Mouse (Mus musculus) heart, embryonic 16.5 days (tissue): ENCODE results near the gene Hist1h2bm. TPM values are rescaled to one million over a fixed set of nuclear protein-coding genes. Genes with fewer than 3 reads are reported as not detected.
A peak's percentile ranks its signal among the peaks of the same experiment; 100 is the strongest.
"Not testable (repeated sequence)": the region's sequence is repeated elsewhere in the genome, so short reads cannot be mapped to it uniquely, and the experiment has no call there.

Experiments used
- ATAC-seq: fragments of 200-750 bp; cut with Nextera tagmentation; replicated peaks from 2 replicates; pipeline ENCODE4 v1.8.0; 2017; ENCODE audit warnings: moderate number of reproducible peaks; ENCODE audit not compliant: insufficient read depth, low FRiP score; ENCODE audit errors: extremely low read depth
- H3K27ac ChIP-seq: fragments of 300-500 bp; sonication (generic); 2 replicates; pipeline ENCODE4 v1.5.1; 2014; ENCODE audit warnings: mild to moderate bottlenecking, low read length, control low read depth, moderate library complexity
- H3K27me3 ChIP-seq: fragments of 300-500 bp; sonication (generic); 2 replicates; pipeline ENCODE4 v1.6.1; 2014; ENCODE audit warnings: low read length, mixed read lengths; ENCODE audit not compliant: control insufficient read depth, insufficient read depth
- H3K36me3 ChIP-seq: fragments of 300-500 bp; sonication (generic); 2 replicates; pipeline ENCODE4 v1.6.1; 2014; ENCODE audit not compliant: control insufficient read depth, insufficient read depth
- H3K4me1 ChIP-seq: fragments of 300-500 bp; sonication (generic); 2 replicates; pipeline ENCODE4 v1.6.1; 2014; ENCODE audit warnings: low read length, mixed read lengths; ENCODE audit not compliant: control insufficient read depth, insufficient read depth
- H3K4me2 ChIP-seq: fragments of 300-500 bp; sonication (generic); 2 replicates; pipeline ENCODE4 v1.6.1; 2014; ENCODE audit warnings: low read depth, mild to moderate bottlenecking, control low read depth, low read length
- H3K4me3 ChIP-seq: fragments of 300-500 bp; sonication (generic); 2 replicates; pipeline ENCODE4 v1.5.1; 2014; ENCODE audit warnings: mild to moderate bottlenecking, control low read depth, low read length
- H3K9ac ChIP-seq: fragments of 300-500 bp; sonication (generic); 2 replicates; pipeline ENCODE4 v1.6.1; 2014; ENCODE audit warnings: low read length, control low read depth
- H3K9me3 ChIP-seq: fragments of 300-500 bp; sonication (generic); replicated peaks from 2 replicates; pipeline ENCODE4 v1.6.1; 2016; ENCODE audit warnings: low read length; ENCODE audit not compliant: control insufficient read depth
- whole genome bisulfite sequencing: fragments of 180-500 bp; shearing (Covaris S2); extraction: QIAGEN DNeasy Blood & Tissue Kit; methylation state at CpG from one replicate; pipeline ENCODE4 v1.1.7; 2014; 5-methylcytosine and 5-hydroxymethylcytosine counted together
- polyA plus RNA-seq: library from polyadenylated mRNA; unstranded; fragments of >200 nt; fragmentation: Nextera tagmentation; extraction: Ambion mirVana; gene quantifications from 2 replicates; pipeline ENCODE4 v1.2.1, GENCODE M21; 2015

The Hist1h2bm gene
- polyA plus RNA-seq, 1 experiment from 2014 or later: 1.8 TPM

DNA sequence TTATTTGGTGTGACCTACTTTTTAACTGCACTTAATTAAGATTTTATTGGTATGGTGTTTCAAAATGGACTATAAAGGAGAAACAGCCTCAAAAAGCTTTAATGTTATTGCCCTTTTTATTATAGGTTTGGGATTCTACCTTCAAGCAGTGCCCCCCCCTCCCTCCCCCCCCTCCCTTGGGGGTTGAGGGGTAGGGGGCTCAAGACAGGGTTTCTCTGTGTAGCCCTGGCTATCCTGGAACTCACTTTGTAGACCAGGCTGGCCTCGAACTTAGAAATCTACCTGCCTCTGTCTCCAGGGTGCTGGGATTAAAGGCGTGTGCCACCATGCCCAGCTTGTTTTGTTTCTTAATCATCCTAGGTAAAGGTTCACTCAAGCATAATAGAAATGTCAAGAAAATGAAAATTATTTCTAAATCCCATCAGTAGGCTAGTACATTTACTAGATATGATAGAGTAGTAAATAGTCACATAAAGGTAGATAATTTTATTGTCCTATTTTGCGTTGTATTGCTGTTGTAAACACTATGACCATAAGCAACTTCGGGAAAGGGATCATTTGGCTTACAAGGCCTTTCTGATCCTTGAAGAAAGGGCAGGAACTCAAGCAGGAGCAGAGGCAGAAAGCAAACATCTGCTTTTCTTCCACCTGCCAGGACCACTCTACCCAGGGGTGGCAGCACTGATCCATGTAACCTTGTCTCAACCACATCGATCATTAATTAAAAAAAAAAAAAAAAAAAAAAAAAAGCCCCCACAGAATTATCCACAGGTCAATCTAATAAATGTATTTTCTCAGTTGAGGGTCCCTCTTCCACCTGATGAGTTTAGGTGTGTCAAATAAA is 1.4 kb downstream of the Hist1h2bm start:
- Histone ChIP-seq H3K9ac (no peak overlapping the region), H3K4me3 (no peak overlapping the region), H3K36me3 (no peaks in the 10 kb centered on the region), H3K9me3 (no peaks in the 10 kb centered on the region), H3K27ac (peak overlapping the region; percentile 76; the same call in 1 of the 2 replicates), H3K4me1 (peaks cover 14% of the 10 kb centered on the region), H3K4me2 (peak overlapping the region; percentile 65; the same call in 1 of the 2 replicates), H3K27me3 (no peaks in the 10 kb centered on the region)
- WGBS: 41% methylated on average over 5 of the region's 5 CpGs
- ATAC-seq: no peak

DNA sequence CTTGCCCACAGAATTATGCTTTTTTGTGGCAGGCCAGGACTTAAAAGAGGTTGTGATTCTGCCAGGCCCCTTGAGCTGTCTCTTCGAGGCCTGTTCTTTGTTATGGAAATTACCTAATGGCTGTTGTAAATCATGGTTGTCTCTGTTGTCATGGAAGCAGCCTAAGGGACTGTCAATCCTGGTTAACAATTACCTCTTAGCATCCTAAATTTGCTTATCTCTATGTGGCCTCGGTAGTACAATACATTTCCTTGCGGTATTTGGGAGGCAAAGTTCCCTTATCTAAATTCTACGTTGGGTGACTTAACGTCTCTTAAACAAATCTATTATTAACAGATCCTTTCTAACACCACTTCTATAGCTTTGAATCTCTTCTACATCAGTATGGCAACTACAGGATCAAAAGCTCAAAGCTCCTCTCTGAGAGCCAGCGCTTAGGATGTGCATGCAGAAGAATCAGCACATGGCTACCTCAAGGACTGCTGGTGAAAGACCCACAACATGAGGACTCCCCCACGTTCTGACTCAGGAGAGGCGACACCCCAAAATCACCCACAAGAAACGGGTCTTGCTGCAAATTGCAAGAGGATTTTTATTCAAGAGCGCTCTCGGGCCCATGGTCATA is 6.2 kb downstream of the Hist1h2bm start:
- no peaks in the 10 kb centered on the region for H3K9me3 ChIP-seq
- no peak for ATAC-seq
- H3K27ac ChIP-seq: no peak overlapping the region

DNA sequence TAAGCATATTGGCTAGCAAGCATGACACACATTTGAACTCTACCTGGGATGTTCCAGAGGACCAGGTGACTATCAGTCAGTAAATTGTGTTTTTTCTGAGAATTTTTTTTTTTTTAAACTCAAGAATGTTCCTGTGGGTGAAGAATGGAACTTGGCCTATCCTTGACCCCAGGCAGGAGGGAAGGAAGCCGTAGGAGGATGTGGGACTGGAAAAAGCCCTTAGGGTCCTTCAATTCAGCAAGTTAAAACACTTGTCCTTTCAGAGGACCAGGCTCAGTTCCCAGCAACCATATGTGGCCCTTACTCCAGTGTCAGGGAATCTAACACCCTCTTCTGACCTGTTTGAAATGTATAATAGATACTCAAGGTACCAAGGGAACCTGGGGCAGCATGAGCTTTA is 7.7 kb downstream of the Hist1h2bm start:
- ATAC-seq: no peak
- Histone ChIP-seq H3K9me3 (no peaks in the 10 kb centered on the region), H3K36me3 (no peaks in the 10 kb centered on the region), H3K4me1 (peaks cover 2% of the 10 kb centered on the region; the same call in 1 of the 2 replicates), H3K4me2 (no peak overlapping the region), H3K4me3 (no peak overlapping the region), H3K27me3 (no peaks in the 10 kb centered on the region), H3K9ac (no peak overlapping the region), H3K27ac (no peak overlapping the region)
- WGBS: 56% methylated on average over 1 of the region's 1 CpGs

More for the DNA sequence above, 6.2 kb downstream of the Hist1h2bm start:
- H3K36me3 ChIP-seq: no peaks in the 10 kb centered on the region
- 43% methylated on average over 9 of the region's 11 CpGs for WGBS
- H3K4me3 ChIP-seq: no peak overlapping the region
- H3K9ac ChIP-seq: no peak overlapping the region
- no peaks in the 10 kb centered on the region for H3K4me1 ChIP-seq
- no peak overlapping the region for H3K4me2 ChIP-seq
- no peaks in the 10 kb centered on the region for H3K27me3 ChIP-seq

DNA sequence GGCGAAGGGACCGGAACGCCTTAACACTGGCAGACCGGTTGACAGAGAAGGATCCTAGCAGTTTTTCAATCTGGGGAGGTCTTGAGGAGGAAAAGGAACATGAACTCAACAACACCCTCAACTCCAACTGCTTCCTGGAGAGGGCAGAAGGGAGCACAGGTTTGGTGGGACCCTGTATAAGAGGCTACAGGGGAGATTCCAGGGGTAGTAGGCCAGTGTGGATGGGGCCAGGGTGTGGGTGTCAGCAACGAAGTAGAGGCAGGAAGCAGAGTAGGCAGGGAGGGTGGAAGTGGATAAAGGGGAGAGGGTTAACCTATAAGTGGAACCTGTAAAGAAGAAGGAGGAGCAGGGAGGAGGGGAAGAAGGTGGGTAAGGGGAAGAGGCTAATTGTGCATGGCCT is 11.6 kb downstream of the Hist1h2bm start:
- Histone ChIP-seq H3K9me3 (no peaks in the 10 kb centered on the region), H3K4me2 (no peak overlapping the region), H3K4me1 (peaks cover 6% of the 10 kb centered on the region), H3K9ac (no peak overlapping the region), H3K27ac (no peak overlapping the region), H3K4me3 (no peak overlapping the region), H3K36me3 (no peaks in the 10 kb centered on the region), H3K27me3 (no peaks in the 10 kb centered on the region)
- ATAC-seq: 0 out of 2 replicates have a peak, but pooled peaks have one; percentile 0
- 75% methylated on average over 5 of the region's 5 CpGs for WGBS

DNA sequence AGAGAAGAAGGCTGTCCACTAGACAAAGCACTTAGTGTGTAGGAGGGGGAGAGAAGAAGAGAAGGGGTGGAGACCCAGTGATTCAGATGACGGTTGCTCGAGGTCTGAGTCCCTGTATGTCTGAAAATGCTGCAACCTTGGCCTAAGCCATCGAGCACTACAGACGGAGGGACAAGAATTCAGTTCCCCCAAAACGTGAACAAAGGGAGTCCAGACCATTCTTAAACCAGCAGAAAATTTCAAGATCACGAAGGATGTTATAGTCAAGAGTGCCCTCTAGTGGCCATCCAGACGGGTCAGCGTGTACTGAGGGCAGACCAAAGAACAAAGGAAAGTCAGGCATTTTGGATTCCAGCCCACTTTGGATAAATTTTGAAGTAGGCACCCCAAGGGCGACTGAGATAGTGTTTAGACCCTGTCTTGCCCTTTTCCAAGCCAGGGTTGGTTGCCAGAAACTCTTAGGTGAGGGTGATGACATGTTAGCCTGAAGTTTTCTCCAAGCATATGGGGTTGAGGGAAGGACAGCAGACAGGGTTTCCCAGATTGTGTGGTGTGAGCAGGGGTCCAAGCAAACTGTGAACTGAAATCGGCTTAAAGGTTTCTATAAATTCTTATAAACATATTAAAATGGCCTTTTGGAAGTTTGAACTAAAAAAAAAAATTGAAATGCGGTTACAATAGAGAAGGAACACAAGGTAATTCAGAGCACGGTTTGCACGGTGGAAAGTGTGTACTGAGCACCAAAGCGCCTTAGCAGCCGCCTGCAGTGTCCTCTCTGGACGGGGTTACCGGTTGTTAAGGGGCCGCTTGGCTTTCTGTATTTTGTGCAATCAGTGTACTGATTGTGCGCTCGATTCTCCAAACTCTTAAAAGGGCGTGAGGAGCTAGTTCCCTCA is 12.4 kb downstream of the Hist1h2bm start:
- peak; percentile 77 for ATAC-seq
- Histone ChIP-seq H3K9ac (peak overlapping the region; percentile 83), H3K4me3 (peak overlapping the region; percentile 63), H3K27me3 (no peaks in the 10 kb centered on the region), H3K9me3 (no peaks in the 10 kb centered on the region), H3K4me2 (peak overlapping the region; percentile 79), H3K27ac (peak overlapping the region; percentile 93), H3K4me1 (peaks cover 6% of the 10 kb centered on the region), H3K36me3 (no peaks in the 10 kb centered on the region)
- WGBS: 1% methylated on average over 21 of the region's 21 CpGs

DNA sequence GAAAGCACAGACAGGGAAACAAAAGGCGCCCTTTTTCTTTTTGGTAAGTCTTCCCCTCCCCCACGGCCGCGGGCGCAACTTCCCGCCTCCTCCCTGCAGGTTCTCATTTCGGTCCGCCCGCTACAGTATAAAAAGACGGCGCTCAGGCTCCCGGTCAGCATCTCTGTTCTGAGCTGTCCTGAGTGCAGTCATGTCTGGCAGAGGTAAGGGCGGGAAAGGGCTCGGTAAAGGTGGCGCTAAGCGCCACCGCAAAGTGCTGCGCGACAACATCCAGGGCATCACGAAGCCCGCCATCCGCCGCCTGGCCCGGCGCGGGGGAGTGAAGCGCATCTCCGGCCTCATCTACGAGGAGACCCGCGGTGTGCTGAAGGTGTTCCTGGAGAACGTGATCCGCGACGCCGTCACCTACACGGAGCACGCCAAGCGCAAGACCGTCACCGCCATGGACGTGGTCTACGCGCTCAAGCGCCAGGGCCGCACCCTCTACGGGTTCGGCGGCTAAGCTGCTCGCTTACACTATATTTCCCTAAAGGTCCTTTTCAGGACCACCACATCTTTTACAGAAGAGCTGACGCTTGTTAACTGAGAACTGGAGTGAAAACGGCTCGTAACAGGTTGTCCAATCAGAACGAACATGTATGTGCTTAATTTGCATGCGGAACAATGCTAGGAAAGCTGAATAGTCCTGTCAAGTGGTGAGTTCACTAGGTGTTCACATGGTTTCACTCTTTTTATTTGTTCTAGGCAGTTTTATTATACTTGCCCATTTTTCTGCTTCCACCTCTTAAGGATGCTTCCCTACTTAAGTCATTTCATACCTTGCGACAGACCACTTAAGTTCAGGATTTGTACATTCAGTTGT is 13.3 kb downstream of the Hist1h2bm start, which contains the start of gene Hist1h4j:
Gene Hist1h4j (plus strand): TSS at position 159 of the 862 bp plus-strand sequence.
- Histone ChIP-seq H3K9ac (peak within 1 kb of the TSS; percentile 83), H3K27ac (peak within 1 kb of the TSS; percentile 93), H3K4me3 (peak within 1 kb of the TSS; percentile 63), H3K4me2 (peak within 1 kb of the TSS; percentile 79)
- not testable (repeated sequence) for H3K9me3 ChIP-seq, H3K36me3 ChIP-seq, H3K27me3 ChIP-seq, H3K4me1 ChIP-seq
- ATAC-seq: peak; percentile 92
- WGBS: under 1% methylated on average over 43 of the region's 56 CpGs

DNA sequence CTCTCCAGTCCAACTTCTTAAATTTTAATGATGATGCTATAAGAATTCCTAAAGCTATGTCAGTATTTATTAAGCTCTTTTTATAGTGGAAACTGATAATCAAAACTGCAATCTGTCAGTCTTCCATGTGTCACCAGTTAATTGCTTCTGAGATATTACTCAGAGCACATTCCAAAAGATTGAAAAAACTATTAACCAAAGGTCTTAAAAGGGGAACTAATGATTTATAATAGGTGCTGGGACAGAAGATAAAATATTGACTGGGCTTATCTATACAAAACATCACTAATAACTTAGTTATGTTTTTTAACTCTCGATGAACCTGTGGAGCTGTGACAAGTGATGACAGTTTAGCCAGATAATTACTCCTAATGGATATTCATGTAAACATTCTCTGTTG is 23.2 kb downstream of the Hist1h2bm start:
- no peaks in the 10 kb centered on the region for H3K27me3 ChIP-seq

More for the DNA sequence above, 23.2 kb downstream of the Hist1h2bm start:
- Histone ChIP-seq H3K9ac (no peak overlapping the region), H3K4me1 (peaks cover 5% of the 10 kb centered on the region; the same call in 1 of the 2 replicates), H3K36me3 (no peaks in the 10 kb centered on the region), H3K4me3 (no peak overlapping the region), H3K4me2 (no peak overlapping the region), H3K27ac (no peak overlapping the region), H3K9me3 (no peaks in the 10 kb centered on the region)
- 79% methylated on average over 1 of the region's 1 CpGs for WGBS
- ATAC-seq: no peak
